Mouse (Mus musculus): ENCODE results near the gene Sbno1. TPM values are rescaled to one million over a fixed set of nuclear protein-coding genes. Genes with fewer than 3 reads are reported as not detected.
"Not testable (repeated sequence)": the region's sequence is repeated elsewhere in the genome, so short reads cannot be mapped to it uniquely, and the experiment has no call there.

Sbno1 gene
- total RNA-seq, 4 experiments from 2014 or later, result 86.8 to 120 (median 107) TPM

GRCm38 (mm10) chr5:124365754-124366153, 60.0 kb downstream of the Sbno1 start:
- no peak for DNase-seq

GRCm38 (mm10) chr5:124364173-124364918, 61.5 kb downstream of the Sbno1 start:
- DNase-seq, result no peak

GRCm38 (mm10) chr5:124362982-124363381, 62.8 kb downstream of the Sbno1 start, which contains the start of gene Cdk2ap1:
TSS of gene Cdk2ap1 (minus strand) at chr5:124363082.
- DNase-seq, result not testable (repeated sequence)

- DNase-seq, result no peak
Measured at GRCm38 (mm10) chr5:124359641-124360040, 66.2 kb downstream of the Sbno1 start.

DNA sequence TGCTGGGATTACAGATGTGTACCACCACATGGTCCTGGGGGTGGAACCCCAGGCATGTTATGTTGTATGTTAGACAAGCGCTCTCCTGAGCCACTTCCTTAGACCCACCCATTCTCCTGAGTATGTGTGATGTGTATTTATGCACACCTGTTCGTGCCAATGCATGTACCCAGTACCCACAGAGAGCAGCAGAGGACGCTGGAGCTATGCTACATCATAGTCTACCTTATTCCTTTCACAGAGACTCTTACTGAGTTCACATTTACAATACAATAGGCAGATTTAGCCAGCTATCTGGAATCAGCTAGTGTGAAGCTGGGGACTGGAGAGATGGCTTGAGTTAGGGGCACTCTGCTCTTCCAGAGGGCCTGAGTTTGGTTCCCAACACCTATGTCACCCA, 69.1 kb downstream of the Sbno1 start:
- DNase-seq, result no peak

- DNase-seq, result no peak
Measured at GRCm38 (mm10) chr5:124355425-124355959, 70.3 kb downstream of the Sbno1 start.

- DNase-seq, result no peak
Measured at GRCm38 (mm10) chr5:124354574-124355424, 71.0 kb downstream of the Sbno1 start.

GRCm38 (mm10) chr5:124353726-124354547, 71.9 kb downstream of the Sbno1 start:
- no peak for DNase-seq

DNA sequence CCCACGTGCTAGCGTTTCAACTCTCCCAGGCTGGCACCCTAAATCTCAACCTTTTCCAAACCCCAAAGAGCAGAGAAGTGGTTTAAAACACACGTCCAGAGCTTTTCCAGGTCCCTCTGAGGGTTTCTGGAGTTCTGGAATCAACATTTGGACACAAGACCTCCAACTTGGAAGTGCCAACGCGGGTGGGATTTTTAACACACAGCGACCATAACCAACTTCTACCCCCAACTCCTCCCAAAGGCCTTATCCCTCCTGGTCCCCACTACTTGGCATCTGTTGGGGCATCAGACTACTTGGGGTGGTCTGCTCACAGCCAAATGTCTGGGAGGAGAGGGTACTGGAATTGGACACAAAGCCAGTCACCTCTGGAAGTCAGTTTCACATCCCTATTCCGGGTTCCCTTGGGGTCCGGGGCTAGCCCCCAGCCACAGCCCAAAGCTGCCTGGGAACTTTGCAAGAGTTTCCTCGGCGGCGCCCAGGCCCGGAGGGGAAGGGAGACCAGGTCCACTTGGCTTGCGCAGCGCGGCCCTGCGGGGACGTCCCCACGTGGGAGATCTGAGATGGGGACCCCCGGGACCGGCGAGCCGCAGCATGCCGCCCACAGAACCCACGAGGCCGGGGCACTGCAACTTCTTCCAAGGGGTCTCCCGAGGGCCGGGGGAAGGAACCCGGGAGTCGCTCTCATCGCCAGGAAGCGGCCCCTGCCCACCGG, 72.6 kb downstream of the Sbno1 start:
- no peak for DNase-seq

GRCm38 (mm10) chr5:124352141-124352920, 73.5 kb downstream of the Sbno1 start:
- DNase-seq, result peak; percentile 73

- no peak for DNase-seq
Measured at GRCm38 (mm10) chr5:124351604-124352003, 74.2 kb downstream of the Sbno1 start.

GRCm38 (mm10) chr5:124351111-124351560, 74.7 kb downstream of the Sbno1 start:
- no peak for DNase-seq

DNA sequence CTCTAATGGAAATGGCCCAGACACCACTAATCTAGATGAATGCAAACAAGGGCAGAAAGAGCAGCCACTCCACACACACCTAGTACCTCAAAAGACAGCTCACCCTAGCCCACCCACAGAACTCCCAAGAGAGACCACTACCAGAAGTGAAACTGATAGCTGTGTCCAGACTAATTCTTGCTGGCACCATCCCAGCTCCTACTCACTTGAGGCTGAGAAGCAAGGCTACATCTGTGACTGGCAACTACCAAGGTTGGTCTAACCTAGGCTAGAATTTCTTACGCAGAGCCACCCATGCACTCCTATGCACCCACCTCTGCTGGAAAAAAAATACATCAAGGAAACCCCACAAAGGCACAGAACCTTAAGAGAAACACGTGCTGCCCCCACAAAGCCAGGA, 75.5 kb downstream of the Sbno1 start:
- DNase-seq, result no peak

DNA sequence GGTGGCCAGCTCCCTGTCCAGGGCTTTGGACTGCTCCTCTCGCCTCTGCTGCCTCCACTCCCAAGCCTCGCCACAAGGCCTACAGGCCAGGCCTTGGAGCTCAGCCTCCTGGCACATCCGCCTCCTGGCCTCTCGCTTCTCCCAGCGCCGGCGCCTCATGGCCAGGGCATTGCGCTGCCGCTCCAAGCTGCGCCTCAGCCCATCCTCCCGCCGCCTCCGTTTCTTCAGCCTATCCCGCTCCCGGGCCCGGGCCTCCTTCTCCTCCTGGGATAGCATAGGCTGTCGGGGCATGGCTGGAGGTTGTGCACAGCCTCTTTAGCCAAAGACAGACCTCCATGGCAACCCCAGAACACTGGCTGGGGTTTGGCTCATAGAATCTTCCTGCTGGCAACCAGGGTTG, 76.6 kb downstream of the Sbno1 start:
- DNase-seq, result no peak

DNA sequence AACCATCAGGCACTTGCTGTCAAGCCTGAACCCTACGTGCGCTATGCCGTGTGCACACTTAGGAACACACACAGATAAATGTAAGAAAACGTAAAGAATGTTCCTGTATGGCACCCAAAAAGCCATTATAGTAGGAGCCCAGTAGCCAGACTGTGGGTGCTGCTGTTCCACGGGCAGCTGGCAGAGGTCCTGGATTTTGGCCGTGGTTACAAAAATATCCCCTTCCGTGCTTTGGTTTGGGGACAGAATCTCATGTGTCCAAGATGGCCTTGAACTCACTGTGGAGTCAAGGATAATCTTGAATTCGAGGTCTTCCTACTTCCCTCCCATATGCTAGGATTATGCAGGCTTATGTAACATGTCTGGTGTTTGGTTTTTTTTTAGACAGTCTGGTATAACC, 82.9 kb downstream of the Sbno1 start:
- no peak for DNase-seq

DNA sequence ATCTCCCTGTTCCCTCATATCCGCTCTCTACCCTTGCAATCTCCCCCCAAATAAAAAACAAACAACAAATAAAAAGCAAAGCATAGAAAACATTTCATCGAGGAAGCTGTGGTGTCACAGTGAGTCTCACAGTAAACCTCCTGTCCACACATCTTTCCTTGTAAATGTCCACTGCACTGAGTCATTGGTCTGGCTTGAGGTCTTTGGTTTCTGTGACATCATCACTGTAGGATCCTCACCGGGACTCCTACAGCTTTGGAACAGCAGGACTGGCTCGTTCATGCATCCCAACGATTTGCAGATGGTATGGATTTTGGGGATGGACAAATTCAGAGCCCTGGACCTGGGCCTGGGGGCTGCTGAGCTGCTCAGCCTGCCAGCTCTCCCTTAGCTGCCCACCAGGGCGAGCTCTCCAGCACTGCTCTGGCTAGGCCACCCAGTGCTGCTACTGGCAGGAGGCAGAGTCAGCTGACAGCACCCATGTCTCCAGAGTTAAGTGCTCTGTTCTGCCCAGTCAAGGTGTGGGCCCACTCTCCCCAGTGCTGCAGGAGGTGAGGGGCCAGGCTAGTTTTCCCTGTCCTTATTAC, 84.0 kb downstream of the Sbno1 start:
- DNase-seq, result not testable (repeated sequence)

DNA sequence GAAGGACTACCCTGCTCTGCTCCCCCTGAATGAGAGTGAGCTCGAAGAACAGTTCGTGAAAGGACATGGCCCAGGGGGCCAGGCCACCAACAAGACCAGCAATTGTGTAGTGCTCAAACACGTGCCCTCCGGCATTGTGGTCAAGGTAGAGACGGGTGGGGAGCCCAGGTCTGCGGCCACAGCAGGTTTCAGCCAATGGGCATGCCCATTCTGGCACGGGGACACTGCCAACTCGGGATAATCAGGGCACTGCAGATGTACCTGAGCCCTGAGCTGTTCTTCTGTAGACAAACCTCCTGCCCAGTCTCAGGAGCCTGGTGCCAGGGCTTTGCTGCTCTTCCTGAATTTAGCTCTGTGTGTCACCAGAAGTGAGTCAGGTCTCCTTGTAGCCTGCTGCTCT, 87.0 kb downstream of the Sbno1 start:
- DNase-seq, result no peak

DNA sequence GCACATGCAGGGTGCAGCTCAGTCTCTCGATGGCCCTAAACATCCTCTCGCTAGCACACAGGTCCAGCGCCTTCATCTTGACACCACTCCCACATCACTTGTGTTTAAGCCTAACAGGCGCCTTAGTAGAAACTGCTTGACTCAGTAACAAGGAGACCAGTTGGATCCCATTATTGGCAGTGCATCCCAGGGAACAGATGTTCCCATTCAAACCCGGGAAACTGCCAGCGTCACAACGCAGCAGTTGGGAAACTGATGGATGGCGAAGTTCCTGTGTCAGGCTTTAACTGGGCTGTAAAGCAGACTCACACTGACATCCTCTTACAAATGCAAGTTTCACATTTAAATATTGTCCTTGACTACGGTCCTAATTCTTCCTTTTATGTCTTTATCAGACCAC, 87.9 kb downstream of the Sbno1 start:
- no peak for DNase-seq

DNA sequence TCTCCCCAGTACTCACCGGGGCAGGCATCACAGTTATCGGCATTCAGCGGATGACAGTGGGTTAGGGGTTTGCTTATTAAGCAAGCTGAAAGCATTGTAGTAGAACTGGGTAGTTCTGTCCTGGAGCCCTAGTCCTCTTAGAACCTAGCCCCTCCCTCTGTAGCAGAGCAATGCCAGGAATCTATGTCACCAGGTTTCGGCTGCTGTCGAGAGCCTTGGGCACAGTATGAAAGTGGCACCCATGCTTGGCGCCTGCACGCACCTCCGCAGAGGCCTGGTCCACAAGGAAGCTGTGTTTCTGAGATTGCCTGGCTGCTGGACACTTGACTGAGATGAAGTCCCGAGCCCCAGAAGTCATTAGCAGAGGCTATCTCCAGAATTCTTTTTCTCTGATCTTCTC, 88.7 kb downstream of the Sbno1 start:
- no peak for DNase-seq

GRCm38 (mm10) chr5:124334392-124334791, 91.4 kb downstream of the Sbno1 start:
- DNase-seq, result no peak

Measured in adrenal gland, adult 8-10 months (tissue).